Mouse (Mus musculus) G1E (cell line): ENCODE measurements around the gene Myoz1. TPM values are rescaled to one million over a fixed set of nuclear protein-coding genes. Genes with fewer than 3 reads are reported as not detected.

ENCODE experiments used
- ATAC-seq: 2 replicates; pipeline ENCODE4 v1.8.0; 2016; ENCODE audit warnings: mild to moderate bottlenecking; ENCODE audit not compliant: insufficient number of reproducible peaks, poor library complexity, low FRiP score, severe bottlenecking; ENCODE audit errors: extremely low read depth
- DNase-seq: peaks from one replicate; pipeline ENCODE4 v3.0.0; 2012; ENCODE audit warnings: low spot score
- H3K27me3 ChIP-seq: 2 replicates; pipeline ENCODE4 v1.6.1; 2012; ENCODE audit warnings: mild to moderate bottlenecking, low read length, inconsistent platforms; ENCODE audit not compliant: insufficient read depth
- H3K36me3 ChIP-seq: replicated peaks from 2 replicates; pipeline ENCODE3; 2012; ENCODE audit warnings: mild to moderate bottlenecking, inconsistent platforms
- H3K4me1 ChIP-seq: 2 replicates; pipeline ENCODE4 v1.6.1; 2012; ENCODE audit warnings: low read depth, low read length, inconsistent platforms, mixed read lengths; ENCODE audit not compliant: insufficient read depth
- H3K4me3 ChIP-seq: 2 replicates; pipeline ENCODE4 v1.5.1; 2012; ENCODE audit warnings: low read depth, mild to moderate bottlenecking, inconsistent platforms, low read length, moderate library complexity, mixed read lengths
- H3K9me3 ChIP-seq: replicated peaks from 2 replicates; pipeline ENCODE4 v1.6.1; 2012; ENCODE audit warnings: inconsistent platforms
- CTCF ChIP-seq: IDR thresholded peaks from 2 replicates; pipeline ENCODE4 v1.5.1; 2012; ENCODE audit warnings: low read depth, low read length, inconsistent platforms, mixed read lengths
- GATA1 ChIP-seq: IDR thresholded peaks from 2 replicates; pipeline ENCODE4 v1.6.1; 2012; ENCODE audit warnings: borderline replicate concordance, low read length, inconsistent platforms, mixed read lengths
- GATA2 ChIP-seq: IDR thresholded peaks from 2 replicates; pipeline ENCODE4 v1.6.1; 2012; ENCODE audit warnings: low read depth, low read length, inconsistent platforms, borderline replicate concordance
- POLR2AphosphoS5 ChIP-seq: IDR thresholded peaks from 2 replicates; pipeline ENCODE4 v1.6.1; 2012; ENCODE audit warnings: low read depth, low read length, inconsistent platforms; ENCODE audit not compliant: insufficient replicate concordance
- TAL1 ChIP-seq: conservative IDR thresholded peaks from 2 replicates; pipeline ENCODE4 v1.6.1; 2012; ENCODE audit warnings: low read depth, low read length, inconsistent platforms, mixed read lengths
- polyA plus RNA-seq: library from polyadenylated mRNA; stranded (reverse); fragments of >175 nt; gene quantifications from 2 replicates; pipeline ENCODE4 v1.2.3, GENCODE M21; 2012
- total RNA-seq, 2 experiments: library from RNA; stranded (forward) in 1 of 2; stranded (reverse) in 1 of 2; fragments of 200-1000 nt in 1 of 2; fragments of >200 nt in 1 of 2; fragmentation: Nextera tagmentation in 1 of 2; gene quantifications; 2 replicates each; pipeline ENCODE4 v1.2.3; 2014 to 2017

Myoz1 gene
- total and polyA plus RNA-seq, 3 experiments: not detected

GRCm38 (mm10) chr14:20691772-20692171 lies 35.4 kb upstream of the Myoz1 start:
- Histone ChIP-seq H3K4me3 (no peak overlapping the region), H3K9me3 (no peaks in the 10 kb centered on the region), H3K27me3 (no peaks in the 10 kb centered on the region), H3K4me1 (peaks cover 47% of the 10 kb centered on the region), H3K36me3 (peaks cover 99% of the 10 kb centered on the region)
- no peak for TF ChIP-seq CTCF
- TF ChIP-seq GATA2: no peak
- no peak for TF ChIP-seq TAL1
- TF ChIP-seq GATA1: no peak
- TF ChIP-seq POLR2AphosphoS5: no peak
- no peak for ATAC-seq
- no peak for DNase-seq

- no peaks in the 10 kb centered on the region for H3K9me3 ChIP-seq
- ATAC-seq (no peak), DNase-seq (no peak)
- H3K27me3 ChIP-seq: no peaks in the 10 kb centered on the region
- peaks cover 24% of the 10 kb centered on the region for H3K4me1 ChIP-seq
- H3K36me3 ChIP-seq: peaks cover 100% of the 10 kb centered on the region
- H3K4me3 ChIP-seq: no peak overlapping the region
- TF ChIP-seq POLR2AphosphoS5 (no peak), GATA2 (no peak), GATA1 (no peak), TAL1 (no peak), CTCF (no peak)
Observed at GRCm38 (mm10) chr14:20689009-20689408, 32.7 kb upstream of the Myoz1 start.

- Histone ChIP-seq H3K4me1 (peaks cover 21% of the 10 kb centered on the region; the same call in 1 of the 2 replicates), H3K27me3 (no peaks in the 10 kb centered on the region), H3K4me3 (no peak overlapping the region), H3K36me3 (peaks cover 100% of the 10 kb centered on the region), H3K9me3 (no peaks in the 10 kb centered on the region)
- TF ChIP-seq GATA1 (no peak), TAL1 (no peak), POLR2AphosphoS5 (no peak), GATA2 (no peak), CTCF (no peak)
- DNase-seq (no peak), ATAC-seq (no peak)
Observed at GRCm38 (mm10) chr14:20686576-20686975, 30.2 kb upstream of the Myoz1 start.

- Histone ChIP-seq H3K4me3 (no peak overlapping the region), H3K36me3 (peaks cover 100% of the 10 kb centered on the region), H3K27me3 (no peaks in the 10 kb centered on the region), H3K9me3 (no peaks in the 10 kb centered on the region), H3K4me1 (peaks cover 21% of the 10 kb centered on the region; the same call in 1 of the 2 replicates)
- no peak for ATAC-seq
- no peak for TF ChIP-seq TAL1
- no peak for TF ChIP-seq CTCF
- no peak for TF ChIP-seq GATA2
- no peak for TF ChIP-seq POLR2AphosphoS5
- no peak for TF ChIP-seq GATA1
- no peak for DNase-seq
Observed at GRCm38 (mm10) chr14:20682498-20682897, 26.2 kb upstream of the Myoz1 start.

- Histone ChIP-seq H3K27me3 (no peaks in the 10 kb centered on the region), H3K4me3 (no peak overlapping the region), H3K36me3 (peaks cover 100% of the 10 kb centered on the region), H3K9me3 (no peaks in the 10 kb centered on the region), H3K4me1 (peaks cover 24% of the 10 kb centered on the region; the same call in 1 of the 2 replicates)
- no peak for ATAC-seq
- no peak for TF ChIP-seq CTCF
- TF ChIP-seq POLR2AphosphoS5: no peak
- TF ChIP-seq TAL1: no peak
- no peak for TF ChIP-seq GATA2
- TF ChIP-seq GATA1: no peak
- DNase-seq: no peak
Observed at GRCm38 (mm10) chr14:20681742-20682141, 25.4 kb upstream of the Myoz1 start.

GRCm38 (mm10) chr14:20677906-20678305 lies 21.6 kb upstream of the Myoz1 start:
- peaks cover 44% of the 10 kb centered on the region for H3K4me1 ChIP-seq
- no peaks in the 10 kb centered on the region for H3K27me3 ChIP-seq
- TF ChIP-seq GATA1 (no peak), POLR2AphosphoS5 (no peak), TAL1 (no peak), CTCF (no peak), GATA2 (no peak)
- H3K36me3 ChIP-seq: peaks cover 76% of the 10 kb centered on the region
- ATAC-seq (no peak), DNase-seq (no peak)
- no peak overlapping the region for H3K4me3 ChIP-seq
- H3K9me3 ChIP-seq: no peaks in the 10 kb centered on the region
